Comparison of ENCODE assay signal across 8 mouse cellular contexts in the genomic region with DNA sequence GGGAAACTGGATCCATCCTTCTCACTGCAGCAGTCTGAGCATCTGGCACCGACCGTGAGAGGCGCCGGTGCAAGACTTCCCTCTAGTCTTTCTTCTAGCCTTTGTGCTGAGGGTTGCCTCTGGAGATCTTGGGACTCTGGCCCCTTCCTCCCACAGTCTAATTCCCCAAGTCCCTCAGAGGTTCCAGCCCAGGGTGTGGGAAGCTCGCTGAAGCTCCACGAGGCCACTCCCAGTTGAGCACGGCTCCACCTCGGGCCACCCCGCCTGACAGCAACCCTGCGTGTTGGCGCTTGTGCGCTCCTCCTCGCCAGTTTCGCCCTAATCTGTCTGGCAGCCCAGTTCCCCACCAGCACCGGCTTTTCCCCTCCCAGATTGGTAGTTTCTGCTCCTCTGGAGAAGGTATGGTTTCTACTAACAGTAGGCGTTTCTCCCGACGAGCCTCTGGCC. TPM values are rescaled to one million over a fixed set of nuclear protein-coding genes. Genes with fewer than 3 reads are reported as not detected.
DNase-seq lines count a peak whose midpoint lies in the region; ATAC-seq and TF ChIP-seq lines count a peak whose summit lies in the region.

No protein-coding gene starts in this region.

- H3K9ac ChIP-seq in forebrain, embryonic 12.5 days, result peak overlapping the region; percentile 98
- H3K9ac ChIP-seq in heart, embryonic 14.5 days (ENCODE audit: low read length), result peak overlapping the region; percentile 94
- H3K9ac ChIP-seq in midbrain, embryonic 15.5 days, result peak overlapping the region; percentile 93

- ATAC-seq in forebrain, embryonic 12.5 days (ENCODE audit: low FRiP score), result peak; percentile 62
- peak; percentile 44; the same call in 1 of the 2 replicates for ATAC-seq in heart, embryonic 14.5 days (ENCODE audit: insufficient number of reproducible peaks, insufficient read depth, low FRiP score, low read depth)
- ATAC-seq in midbrain, embryonic 15.5 days (replicated peaks), result peak; percentile 70

- H3K27me3 ChIP-seq in forebrain, embryonic 12.5 days, result peaks cover 1% of the 10 kb centered on the region; the same call in 1 of the 2 replicates
- H3K27me3 ChIP-seq in heart, embryonic 14.5 days (ENCODE audit: control insufficient read depth, insufficient read depth, low read length), result peaks cover 8% of the 10 kb centered on the region
- H3K27me3 ChIP-seq in midbrain, embryonic 15.5 days (replicated peaks), result no peaks in the 10 kb centered on the region
- peaks cover 2% of the 10 kb centered on the region; the same call in 1 of the 2 replicates for H3K27me3 ChIP-seq in splenic B cell, adult 2 months (ENCODE audit: control insufficient read depth, insufficient read depth, low read length, poor library complexity, severe bottlenecking)

- no peak for TF ChIP-seq CTCF in brain, embryonic 14.5 days (IDR thresholded peaks at IDR 0.05; ENCODE audit: borderline replicate concordance, extremely low read depth, insufficient read depth, insufficient read length)

- peaks cover 37% of the 10 kb centered on the region for H3K4me1 ChIP-seq in forebrain, embryonic 12.5 days
- H3K4me1 ChIP-seq in heart, embryonic 14.5 days (ENCODE audit: control insufficient read depth in 2 of 2, insufficient read depth in 2 of 2, low read length in 2 of 2), result peaks cover 12 to 42% of the 10 kb centered on the region in 2 experiments
- H3K4me1 ChIP-seq in midbrain, embryonic 15.5 days, result peaks cover 32% of the 10 kb centered on the region

- peak; percentile 83 for DNase-seq in 3134 (ENCODE audit: extremely low read depth, insufficient read length, low spot score)
- peak; percentile 88 for DNase-seq in brain, embryonic 14.5 days (ENCODE audit: low read depth)
- peak; percentile 84 for DNase-seq in kidney, postnatal 10 days
- DNase-seq in liver, result peak; percentile 51
- DNase-seq in splenic B cell, adult 2 months (ENCODE audit: low read depth, low spot score), result peak; percentile 13

- H3K4me3 ChIP-seq in forebrain, embryonic 12.5 days (replicated peaks), result peak overlapping the region; percentile 93
- peak overlapping the region; percentile 71 to 79 for H3K4me3 ChIP-seq in heart, embryonic 14.5 days (ENCODE audit: control insufficient read depth in 1 of 2, insufficient read depth in 1 of 2, low read depth in 1 of 2, low read length in 2 of 2)
- peak overlapping the region; percentile 82 for H3K4me3 ChIP-seq in midbrain, embryonic 15.5 days

- TF ChIP-seq POLR2A in brain, embryonic 14.5 days (IDR thresholded peaks at IDR 0.05; ENCODE audit: borderline replicate concordance, extremely low read depth, insufficient read depth, insufficient read length, poor library complexity, severe bottlenecking), result no peak

- no peaks in the 10 kb centered on the region for H3K9me3 ChIP-seq in forebrain, embryonic 12.5 days
- H3K9me3 ChIP-seq in heart, embryonic 14.5 days (ENCODE audit: control insufficient read depth, low read length), result no peaks in the 10 kb centered on the region
- no peaks in the 10 kb centered on the region for H3K9me3 ChIP-seq in midbrain, embryonic 15.5 days

- peaks cover 17% of the 10 kb centered on the region; the same call in 1 of the 2 replicates for H3K36me3 ChIP-seq in forebrain, embryonic 12.5 days (replicated peaks)
- H3K36me3 ChIP-seq in heart, embryonic 14.5 days (ENCODE audit: control insufficient read depth, insufficient read depth, low read length), result no peaks in the 10 kb centered on the region
- no peaks in the 10 kb centered on the region for H3K36me3 ChIP-seq in midbrain, embryonic 15.5 days (replicated peaks)
- no peaks in the 10 kb centered on the region for H3K36me3 ChIP-seq in splenic B cell, adult 2 months (ENCODE audit: control insufficient read depth, insufficient read depth, low read length, poor library complexity, severe bottlenecking)

- H3K4me2 ChIP-seq in forebrain, embryonic 12.5 days, result peak overlapping the region; percentile 70
- peak overlapping the region; percentile 80 for H3K4me2 ChIP-seq in heart, embryonic 14.5 days (ENCODE audit: low read length)
- H3K4me2 ChIP-seq in midbrain, embryonic 15.5 days, result peak overlapping the region; percentile 55

- peak overlapping the region; percentile 92 for H3K27ac ChIP-seq in forebrain, embryonic 12.5 days
- H3K27ac ChIP-seq in heart, embryonic 14.5 days (replicated peaks in 1 of 2; ENCODE audit: control insufficient read depth in 1 of 2, insufficient read depth in 1 of 2, low read depth in 2 of 2, low read length in 2 of 2), result peak overlapping the region; percentile 88 to 95
- peak overlapping the region; percentile 90 for H3K27ac ChIP-seq in midbrain, embryonic 15.5 days

- WGBS in forebrain, embryonic 12.5 days, result 0% methylated on average over 18 of the region's 18 CpGs
- WGBS in heart, embryonic 14.5 days, result under 1% methylated on average over 18 of the region's 18 CpGs
- WGBS in midbrain, embryonic 15.5 days, result under 1% methylated on average over 18 of the region's 18 CpGs

RNA-seq across cellular contexts. Expression of gene Rnd3, which starts 2.0 kb away (rescaled TPM):
- polyA plus RNA-seq in brain, embryonic 14.5 days (2012; rRNA removed), result 76.7 and 111 TPM in 2 replicates
- 201 and 236 TPM in 2 replicates for polyA plus RNA-seq in forebrain, embryonic 12.5 days (2016; fragmentation: Nextera tagmentation; extraction: Ambion mirVana)
- polyA plus RNA-seq in heart, embryonic 14.5 days (2014; fragmentation: Nextera tagmentation; extraction: Ambion mirVana), result 28.9 and 31.3 TPM in 2 replicates
- 177 and 182 TPM in 2 replicates for polyA plus RNA-seq in midbrain, embryonic 15.5 days (2015; fragmentation: Nextera tagmentation; extraction: Ambion mirVana)

Comparison
In these comparisons a context has a peak if more than half of its experiments do, and no peak if none do; other contexts are left out.
1. Peak in every context shown above with its lines: DNase-seq, ATAC-seq, H3K4me3 ChIP-seq and H3K27ac ChIP-seq.
2. DNase-seq: peak in every context shown above with its lines; median percentile 88 in brain, embryonic 14.5 days; 84 in kidney, postnatal 10 days; 83 in 3134; 51 in liver; 13 in splenic B cell, adult 2 months.